21 mouse cellular contexts compared by ENCODE assay signal in the genomic region with DNA sequence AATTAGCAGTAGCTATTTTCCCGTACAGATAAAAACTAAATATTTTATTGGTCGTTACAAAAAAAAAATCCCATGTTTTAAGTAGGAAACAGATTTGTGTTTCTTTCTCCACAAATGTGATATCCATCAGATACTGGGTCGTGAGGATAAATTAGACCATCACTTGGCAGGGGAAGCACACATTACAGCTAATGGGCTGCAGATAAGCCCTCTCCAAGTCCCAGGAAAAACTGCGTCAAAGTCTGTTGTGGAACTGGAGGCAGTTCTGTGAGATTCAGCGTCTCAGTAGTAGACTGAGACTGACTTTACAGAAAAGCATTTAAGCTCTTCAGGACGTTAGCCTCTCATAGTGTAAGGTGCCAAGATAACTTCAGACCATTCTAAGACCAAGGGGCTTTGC.
A peak's percentile ranks its signal among the peaks of the same experiment; 100 is the strongest.
DNase-seq lines count a peak whose midpoint lies in the region; ATAC-seq and TF ChIP-seq lines count a peak whose summit lies in the region.
"Had no signal": no experiment of that assay in that cellular context is flagged by ENCODE, and none has a peak within 500 bp of the region (broad histone marks: within the 10 kb centered on the region; RNA-seq: fewer than 3 reads in every experiment).

No protein-coding gene starts in this region.

- no peak overlapping the region for H3K9ac ChIP-seq in lung, embryonic 14.5 days
- no peak overlapping the region for H3K9ac ChIP-seq in lung, postnatal 0 days (replicated peaks; ENCODE audit: low read depth)
- H3K9ac ChIP-seq: forebrain, embryonic 13.5 days; midbrain, embryonic 12.5 days; neural tube, embryonic 13.5 days had no signal

- H3K27ac ChIP-seq in gastrocnemius, adult 2 months, result 0 out of 2 replicates have a peak overlapping the region, but pooled peaks have one; percentile 1
- no peak overlapping the region for H3K27ac ChIP-seq in lung, embryonic 14.5 days (ENCODE audit: low read depth)
- no peak overlapping the region for H3K27ac ChIP-seq in lung, postnatal 0 days (ENCODE audit: low read length)
- H3K27ac ChIP-seq: forebrain, embryonic 13.5 days; left cerebral cortex, adult 2 months; midbrain, embryonic 12.5 days; neural tube, embryonic 13.5 days had no signal

- no peaks in the 10 kb centered on the region for H3K36me3 ChIP-seq in lung, embryonic 14.5 days (ENCODE audit: insufficient read depth)
- no peaks in the 10 kb centered on the region for H3K36me3 ChIP-seq in lung, postnatal 0 days (ENCODE audit: insufficient read depth, low read length)
- H3K36me3 ChIP-seq: midbrain, embryonic 12.5 days; neural tube, embryonic 13.5 days had no signal

- H3K9me3 ChIP-seq in lung, embryonic 14.5 days (ENCODE audit: low read depth, low read length), result no peaks in the 10 kb centered on the region
- H3K9me3 ChIP-seq in lung, postnatal 0 days (ENCODE audit: low read length), result no peaks in the 10 kb centered on the region
- H3K9me3 ChIP-seq: forebrain, embryonic 13.5 days; midbrain, embryonic 12.5 days; neural tube, embryonic 13.5 days had no signal

- intact Hi-C loops in gastrocnemius, adult 2 months (cut with DNase I), result no loop called here
- intact Hi-C loops in heart, postnatal 36 days (cut with DNase I), result no loop called here

- H3K4me3 ChIP-seq in gastrocnemius, adult 2 months, result no peak overlapping the region
- H3K4me3 ChIP-seq in lung, embryonic 14.5 days (ENCODE audit: low read depth, low read length), result no peak overlapping the region
- H3K4me3 ChIP-seq in lung, postnatal 0 days (ENCODE audit: low read depth, low read length), result no peak overlapping the region
- H3K4me3 ChIP-seq: forebrain, embryonic 13.5 days; left cerebral cortex, adult 2 months; midbrain, embryonic 12.5 days; neural tube, embryonic 13.5 days had no signal

- 45% methylated on average over 6 of the region's 6 CpGs for WGBS in lung, embryonic 14.5 days
- WGBS in lung, postnatal 0 days, result 57% methylated on average over 6 of the region's 6 CpGs

- H3K4me2 ChIP-seq in lung, embryonic 14.5 days, result no peak overlapping the region
- no peak overlapping the region for H3K4me2 ChIP-seq in lung, postnatal 0 days (replicated peaks; ENCODE audit: low read depth, low read length)
- H3K4me2 ChIP-seq: forebrain, embryonic 13.5 days; midbrain, embryonic 12.5 days; neural tube, embryonic 13.5 days had no signal

- H3K27me3 ChIP-seq in lung, embryonic 14.5 days (ENCODE audit: insufficient read depth, low read length), result no peaks in the 10 kb centered on the region
- no peaks in the 10 kb centered on the region for H3K27me3 ChIP-seq in lung, postnatal 0 days (replicated peaks; ENCODE audit: insufficient read depth, low read length)
- H3K27me3 ChIP-seq: CH12.LX; forebrain, embryonic 13.5 days; midbrain, embryonic 12.5 days; neural tube, embryonic 13.5 days had no signal

- ATAC-seq in lung, embryonic 14.5 days (ENCODE audit: insufficient read depth), result no peak
- ATAC-seq in lung, postnatal 0 days, result no peak
- ATAC-seq: forebrain, embryonic 13.5 days; hindbrain, embryonic 16.5 days; intestine, postnatal 0 days had no signal

- DNase-seq in gastrocnemius, adult 2 months, result no peak
- DNase-seq in gastrocnemius, postnatal 4 days (ENCODE audit: low spot score in 2 of 2), result no peak
- peak; percentile 0 for DNase-seq in lung, embryonic 14.5 days
- no peak for DNase-seq in lung, postnatal 0 days (ENCODE audit: low spot score)
- DNase-seq in urinary bladder, postnatal 14 days (ENCODE audit: low spot score), result peak; percentile 13
- DNase-seq in urinary bladder, postnatal 10 days (ENCODE audit: low spot score), result no peak
- peak; percentile 4 to 6 for DNase-seq in heart, postnatal 36 days
- DNase-seq in spleen, postnatal 14 days (ENCODE audit: low spot score in 2 of 2), result no peak
- DNase-seq: cerebellum, adult 8-10 months; gastrocnemius, postnatal 36 days; layer of hippocampus, adult 9-11 months; left cerebral cortex, postnatal 4 days; liver; thymus, adult 2 months had no signal

- no peak for TF ChIP-seq EP300 in lung, postnatal 0 days (IDR thresholded peaks at IDR 0.05)

- TF ChIP-seq CTCF in gastrocnemius, adult 2 months (IDR thresholded peaks at IDR 0.05), result no peak
- TF ChIP-seq CTCF in lung, embryonic 14.5 days (IDR thresholded peaks at IDR 0.05; ENCODE audit: low read depth), result no peak
- TF ChIP-seq CTCF in lung, postnatal 0 days (IDR thresholded peaks at IDR 0.05), result no peak

- no peaks in the 10 kb centered on the region for H3K4me1 ChIP-seq in lung, embryonic 14.5 days (ENCODE audit: insufficient read depth)
- H3K4me1 ChIP-seq in lung, postnatal 0 days (ENCODE audit: insufficient read depth, low read depth, low read length), result no peaks in the 10 kb centered on the region
- H3K4me1 ChIP-seq: forebrain, embryonic 13.5 days; midbrain, embryonic 12.5 days; neural tube, embryonic 13.5 days had no signal

Comparison
In these comparisons a context has a peak if more than half of its experiments do, and no peak if none do; other contexts are left out.
1. DNase-seq: peak in lung, embryonic 14.5 days (single experiment), urinary bladder, postnatal 14 days (single experiment) and heart, postnatal 36 days (2 of 2); none in gastrocnemius, adult 2 months (single experiment), gastrocnemius, postnatal 4 days (0 of 2), lung, postnatal 0 days (single experiment), urinary bladder, postnatal 10 days (single experiment) and spleen, postnatal 14 days (0 of 2).